Mouse (Mus musculus) olfactory bulb, adult 2 months (tissue): ENCODE data around the gene Cmtm4. TPM values are rescaled to one million over a fixed set of nuclear protein-coding genes. Genes with fewer than 3 reads are reported as not detected.
"Not testable (repeated sequence)": the region's sequence is repeated elsewhere in the genome, so short reads cannot be mapped to it uniquely, and the experiment has no call there.

ENCODE experiments used
- H3K27ac ChIP-seq: fragments of 200-500 bp; 2 replicates; pipeline ENCODE4 v1.5.1; 2012; ENCODE audit warnings: low read depth, low read length; ENCODE audit not compliant: insufficient read depth
- H3K4me1 ChIP-seq: fragments of 200-500 bp; 2 replicates; pipeline ENCODE4 v1.6.1; 2012; ENCODE audit warnings: low read length; ENCODE audit not compliant: control insufficient read depth, insufficient read depth
- H3K4me3 ChIP-seq: fragments of 200-500 bp; 2 replicates; pipeline ENCODE4 v1.5.1; 2012; ENCODE audit warnings: mild to moderate bottlenecking, low read depth, low read length, moderate library complexity; ENCODE audit not compliant: insufficient read depth
- CTCF ChIP-seq: fragments of 200-500 bp; IDR thresholded peaks from 2 replicates; pipeline ENCODE4 v1.5.1; 2012; ENCODE audit warnings: low read depth, mild to moderate bottlenecking, low read length, moderate library complexity; ENCODE audit not compliant: insufficient read depth
- POLR2A ChIP-seq: fragments of 200-500 bp; IDR thresholded peaks from 2 replicates; pipeline ENCODE4 v1.6.1; 2012; ENCODE audit warnings: mild to moderate bottlenecking, low read depth, low read length, moderate library complexity; ENCODE audit not compliant: insufficient read depth
- WGBS: fragments of 180-500 bp; shearing (Covaris S2); methylation state at CpG from one replicate; pipeline ENCODE4 v1.1.7; 2018; 5-methylcytosine and 5-hydroxymethylcytosine counted together
- polyA plus RNA-seq: library from polyadenylated mRNA; stranded (reverse); fragments of >200 nt; gene quantifications from 2 replicates; pipeline ENCODE4 v1.2.4, GENCODE M21; 2012; ENCODE audit warnings: low replicate concordance; ENCODE audit not compliant: missing spikeins, insufficient read depth, insufficient read length

Gene Cmtm4
- polyA plus RNA-seq, 1 experiment = not detected

DNA sequence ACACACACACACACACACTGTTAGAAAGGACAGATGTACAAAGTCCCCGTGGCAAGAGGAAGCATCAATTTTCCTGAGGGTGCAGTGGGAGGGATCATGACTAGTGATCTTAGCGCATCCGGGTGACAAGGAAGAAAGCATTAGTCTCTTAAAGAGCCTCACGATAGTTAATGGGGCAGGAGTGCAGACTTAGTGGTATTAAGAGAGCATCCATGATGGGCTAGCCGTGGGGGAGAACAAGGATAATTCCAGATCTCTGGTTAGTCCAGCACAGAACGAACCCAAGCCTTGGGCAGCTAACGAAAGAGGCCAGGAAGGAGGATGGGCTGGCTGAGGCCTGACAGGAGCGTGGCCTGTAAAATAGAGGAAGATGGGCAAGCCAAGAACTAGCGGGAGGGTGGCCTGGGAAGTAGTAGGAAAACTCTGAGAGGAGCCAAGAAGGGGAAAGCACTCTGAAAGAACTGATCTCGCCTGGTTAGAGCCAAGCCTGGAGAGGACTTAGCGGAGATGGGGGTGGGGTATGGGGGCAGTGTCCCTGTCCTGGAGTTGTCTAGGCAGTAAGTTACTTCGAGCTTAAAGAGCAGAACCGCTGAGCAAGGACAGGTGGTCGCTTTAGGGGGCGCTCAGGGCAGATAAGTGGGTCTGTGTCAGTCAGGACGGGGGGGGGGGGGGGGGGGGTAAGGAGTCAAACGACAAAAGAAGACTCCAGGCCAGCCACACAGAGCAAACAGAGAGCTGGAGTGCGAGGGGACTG, 56.2 kb downstream of the Cmtm4 start, which contains the start of gene Cmtm3:
TSS of gene Cmtm3 (plus strand) at position 182 of the 754 bp plus-strand sequence.
- 30% methylated on average over 17 of the region's 18 CpGs for WGBS
- H3K27ac ChIP-seq = no peak within 1 kb of the TSS
- H3K4me3 ChIP-seq = peak within 1 kb of the TSS; percentile 51
- H3K4me1 ChIP-seq = peaks cover 15% of the 10 kb centered on the region
- TF ChIP-seq CTCF = no peak
- TF ChIP-seq POLR2A = no peak

DNA sequence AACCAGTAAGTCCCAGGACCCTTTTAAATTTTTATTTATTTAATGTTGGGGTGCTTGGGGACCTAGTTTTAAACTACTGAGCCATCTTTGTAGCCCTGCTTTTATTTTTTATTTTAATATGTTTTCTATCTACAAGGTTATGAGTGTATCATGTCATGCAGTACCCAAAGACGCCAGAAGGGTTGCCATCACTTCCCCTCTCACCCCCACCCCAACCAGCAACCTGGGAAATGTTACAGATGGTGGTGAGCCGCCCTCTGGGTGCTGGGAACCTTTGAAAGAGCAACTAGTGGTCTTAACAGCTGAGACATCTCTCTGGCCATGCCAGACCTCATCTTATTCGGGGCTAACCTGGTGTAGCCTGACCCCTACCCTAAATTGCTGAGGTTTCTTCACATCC, 57.7 kb downstream of the Cmtm4 start:
- no peak overlapping the region for H3K4me3 ChIP-seq
- H3K4me1 ChIP-seq = peaks cover 15% of the 10 kb centered on the region
- no peak overlapping the region for H3K27ac ChIP-seq
- TF ChIP-seq CTCF (no peak), POLR2A (no peak)
- WGBS = 61% methylated on average over 3 of the region's 3 CpGs

DNA sequence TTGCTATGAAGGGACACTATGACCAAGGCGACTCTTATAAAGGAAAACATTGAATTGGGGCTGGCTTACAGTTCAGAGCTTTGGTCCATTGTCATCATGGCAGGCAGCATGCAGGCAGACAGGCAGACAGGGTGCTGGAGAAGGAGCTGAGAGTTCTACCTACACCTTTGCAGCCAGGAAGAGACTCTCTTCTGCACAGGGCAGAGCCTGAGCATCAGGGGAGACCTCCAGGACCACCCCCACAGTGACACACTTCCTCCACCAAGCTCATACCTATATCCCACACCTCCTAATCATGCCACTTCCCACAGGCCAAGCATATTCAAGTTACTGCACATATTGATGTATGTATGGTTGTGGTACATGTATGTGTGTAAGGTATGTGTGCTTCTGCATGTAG, 58.8 kb downstream of the Cmtm4 start:
- H3K4me3 ChIP-seq = no peak overlapping the region
- peaks cover 15% of the 10 kb centered on the region for H3K4me1 ChIP-seq
- no peak overlapping the region for H3K27ac ChIP-seq
- 94% methylated on average over 1 of the region's 1 CpGs for WGBS
- TF ChIP-seq CTCF (no peak), POLR2A (no peak)

DNA sequence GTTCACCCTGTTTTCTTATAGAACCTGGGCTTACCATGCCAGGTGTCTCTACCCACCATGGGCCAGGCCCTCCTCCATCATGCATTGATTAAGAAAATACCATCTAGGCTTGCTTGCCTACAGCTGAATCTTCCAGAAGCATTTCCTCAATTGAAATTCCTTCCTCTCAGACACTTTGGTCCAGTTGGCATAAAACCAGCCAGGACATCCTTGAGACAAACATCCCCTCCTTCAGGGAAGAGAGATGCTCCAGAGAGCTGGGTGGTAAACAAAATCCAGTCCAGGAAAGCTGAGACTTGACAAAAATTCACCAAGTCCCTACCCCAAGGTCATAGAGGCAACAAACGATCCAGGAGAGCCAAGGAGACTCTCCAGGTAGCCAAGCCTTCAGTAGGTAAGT, 61.4 kb downstream of the Cmtm4 start:
- TF ChIP-seq CTCF = no peak
- TF ChIP-seq POLR2A = no peak
- no peaks in the 10 kb centered on the region for H3K4me1 ChIP-seq
- H3K27ac ChIP-seq = no peak overlapping the region
- 93% methylated on average over 1 of the region's 1 CpGs for WGBS
- H3K4me3 ChIP-seq = no peak overlapping the region

DNA sequence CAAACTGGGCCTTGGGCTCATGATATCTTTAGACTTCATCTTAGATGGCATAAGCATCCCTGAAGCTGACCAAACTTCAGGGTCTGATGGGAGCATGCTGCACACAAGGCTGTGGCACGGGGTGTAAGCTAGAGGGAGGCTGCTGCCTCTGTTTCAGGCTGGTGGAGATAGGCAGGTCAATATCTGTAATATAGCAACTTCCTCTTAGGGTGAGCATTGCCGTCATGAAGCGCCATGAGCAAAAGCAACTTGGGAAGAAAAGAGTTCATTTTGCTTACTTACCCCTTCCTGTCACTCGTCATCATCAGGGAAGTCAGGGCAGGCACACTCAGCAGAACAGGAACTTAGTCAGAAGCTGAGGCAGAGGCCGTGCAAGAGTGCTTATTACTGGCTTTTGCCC, 61.8 kb downstream of the Cmtm4 start:
- H3K27ac ChIP-seq = no peak overlapping the region
- WGBS = 78% methylated on average over 5 of the region's 5 CpGs
- H3K4me1 ChIP-seq = no peaks in the 10 kb centered on the region
- TF ChIP-seq POLR2A (no peak), CTCF (no peak)
- no peak overlapping the region for H3K4me3 ChIP-seq

DNA sequence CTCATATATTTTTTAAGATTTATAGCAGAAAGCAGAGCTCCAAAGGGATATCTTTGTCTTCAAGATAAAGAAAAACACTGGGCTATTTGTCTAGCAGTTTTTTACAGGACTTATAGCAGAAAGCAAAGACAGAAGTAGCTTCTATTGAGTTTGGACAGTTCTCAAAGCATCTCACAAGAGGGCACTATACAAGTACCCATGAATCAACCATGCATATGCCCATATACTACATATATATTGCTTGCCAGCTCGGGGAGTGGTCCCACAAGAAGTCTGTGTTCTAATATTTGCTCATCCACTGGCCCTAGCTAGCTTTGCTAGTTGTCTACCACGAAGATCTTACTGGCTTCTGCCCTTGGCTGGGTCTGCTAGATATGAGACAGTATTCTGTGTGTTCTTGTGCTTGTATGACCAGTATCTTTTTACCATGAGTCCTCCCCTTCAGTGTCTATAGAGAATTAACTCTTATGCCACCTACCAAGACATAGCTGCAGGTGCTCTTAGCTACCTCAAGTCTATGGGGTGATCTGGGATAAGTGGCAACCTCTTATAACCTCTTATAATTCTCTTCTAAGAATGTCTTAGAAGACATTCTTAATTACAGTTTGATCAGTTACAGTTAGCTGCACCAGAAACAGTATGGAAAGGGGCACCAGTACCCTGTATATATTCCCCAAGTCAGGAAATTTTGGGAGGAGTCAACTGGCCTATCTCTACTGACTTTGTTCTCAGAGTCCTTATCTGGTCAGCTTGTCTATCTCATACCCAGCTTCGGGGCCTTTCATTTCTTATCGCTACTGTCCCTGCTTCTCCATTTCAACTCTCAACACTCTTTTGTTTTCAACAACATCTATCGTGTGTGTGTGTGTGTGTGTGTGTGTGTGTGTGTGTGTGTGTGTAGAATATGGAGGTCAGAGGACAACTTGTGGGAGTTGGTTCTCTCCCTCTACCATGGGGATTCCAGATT, 62.7 kb downstream of the Cmtm4 start:
- TF ChIP-seq CTCF = no peak
- no peak for TF ChIP-seq POLR2A
- Histone ChIP-seq H3K4me3 (no peak overlapping the region), H3K4me1 (no peaks in the 10 kb centered on the region), H3K27ac (no peak overlapping the region)
- WGBS = 84% methylated on average over 5 of the region's 5 CpGs

DNA sequence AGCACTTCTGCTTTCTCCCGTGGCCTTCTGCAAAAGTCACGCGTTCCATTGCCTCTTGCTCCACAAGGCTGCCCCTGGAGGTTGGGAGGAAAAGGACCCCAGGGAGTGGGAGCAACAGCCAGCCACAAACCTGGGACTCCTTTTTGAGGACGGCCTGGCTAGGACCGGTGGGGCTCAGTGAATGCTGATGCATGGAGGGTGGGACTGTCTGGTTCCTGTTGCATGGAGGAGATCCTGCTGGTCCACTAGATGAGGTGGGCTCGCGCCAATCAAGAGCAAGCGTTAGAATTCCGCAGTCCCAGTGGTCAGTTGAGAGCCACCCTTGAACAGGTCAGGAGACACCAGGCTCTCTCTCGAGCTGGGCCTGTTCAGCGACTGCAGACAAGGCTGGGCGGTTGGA, 73.7 kb downstream of the Cmtm4 start, which contains the start of gene Cmtm2b:
TSS of gene Cmtm2b (plus strand) at position 301 of the 400 bp plus-strand sequence.
- H3K4me1 ChIP-seq, H3K4me3 ChIP-seq, H3K27ac ChIP-seq: not testable (repeated sequence)
- 90% methylated on average over 12 of the region's 12 CpGs for WGBS

DNA sequence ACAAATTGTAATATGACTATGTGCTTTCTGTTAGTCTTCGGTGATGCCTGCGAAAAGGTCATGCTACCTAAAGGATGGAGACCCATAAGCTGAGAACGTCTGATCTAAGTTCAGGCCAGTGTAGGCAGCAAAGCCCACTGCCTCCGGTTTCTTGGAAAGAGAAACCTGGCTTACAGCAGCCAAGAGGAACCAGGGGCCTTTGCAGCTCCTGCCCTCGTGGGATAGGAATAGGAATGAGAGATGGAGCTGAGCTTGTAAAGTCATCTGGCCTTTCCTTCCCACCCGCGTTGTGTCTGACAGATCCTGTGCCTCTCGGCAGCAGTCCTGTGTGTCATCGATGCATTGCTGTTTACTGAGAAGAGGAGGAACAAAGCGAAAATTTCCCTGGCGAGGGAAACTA, 74.3 kb downstream of the Cmtm4 start, which contains the start of gene Gm11020:
TSS of gene Gm11020 (plus strand) at position 301 of the 400 bp plus-strand sequence.
- WGBS = 69% methylated on average over 11 of the region's 11 CpGs
- not testable (repeated sequence) for H3K27ac ChIP-seq, H3K4me1 ChIP-seq, H3K4me3 ChIP-seq

DNA sequence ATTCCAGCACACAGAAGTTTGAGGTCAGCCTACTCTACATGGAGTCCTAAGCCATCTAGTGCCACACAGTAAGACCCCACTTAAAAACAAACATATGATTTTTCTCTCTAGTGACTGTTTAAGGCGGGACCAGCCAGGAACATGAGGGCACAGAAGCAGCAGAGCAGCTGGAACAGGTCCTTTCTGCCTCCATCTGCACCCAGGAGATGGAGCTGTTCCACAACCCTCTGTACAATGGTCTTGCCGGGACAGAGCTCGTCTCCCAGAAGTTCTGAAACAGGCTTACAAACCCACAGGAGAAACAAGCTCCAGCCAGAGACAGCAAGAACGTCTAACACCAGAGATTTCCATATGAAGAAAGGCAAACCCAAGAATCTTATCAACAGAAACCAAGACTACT, 82.3 kb downstream of the Cmtm4 start:
- Histone ChIP-seq H3K4me3 (no peak overlapping the region), H3K27ac (no peak overlapping the region), H3K4me1 (no peaks in the 10 kb centered on the region)
- TF ChIP-seq POLR2A (no peak), CTCF (no peak)
- 49% methylated on average over 4 of the region's 4 CpGs for WGBS

DNA sequence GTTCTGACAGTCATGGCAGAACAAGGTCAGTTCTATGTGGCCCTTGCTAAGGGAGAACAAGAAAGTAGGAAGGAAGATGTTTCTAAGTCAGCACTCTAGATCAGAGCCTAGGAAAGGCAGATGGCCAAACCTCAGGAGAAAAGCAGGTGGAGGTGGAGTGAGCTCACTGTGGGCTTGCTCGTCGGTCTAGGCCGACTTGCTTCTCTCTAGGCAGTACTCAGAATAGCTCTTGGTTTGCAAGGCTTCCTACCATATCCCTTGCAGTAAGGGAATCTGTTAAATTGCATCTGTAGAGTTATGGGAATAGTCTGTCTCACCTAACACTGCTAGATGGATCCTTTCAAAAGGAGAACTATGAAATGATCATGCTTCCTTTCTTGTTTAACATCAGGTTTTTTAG, 83.6 kb downstream of the Cmtm4 start:
- not testable (repeated sequence) for H3K27ac ChIP-seq, H3K4me3 ChIP-seq, H3K4me1 ChIP-seq
- WGBS = 87% methylated on average over 3 of the region's 3 CpGs

DNA sequence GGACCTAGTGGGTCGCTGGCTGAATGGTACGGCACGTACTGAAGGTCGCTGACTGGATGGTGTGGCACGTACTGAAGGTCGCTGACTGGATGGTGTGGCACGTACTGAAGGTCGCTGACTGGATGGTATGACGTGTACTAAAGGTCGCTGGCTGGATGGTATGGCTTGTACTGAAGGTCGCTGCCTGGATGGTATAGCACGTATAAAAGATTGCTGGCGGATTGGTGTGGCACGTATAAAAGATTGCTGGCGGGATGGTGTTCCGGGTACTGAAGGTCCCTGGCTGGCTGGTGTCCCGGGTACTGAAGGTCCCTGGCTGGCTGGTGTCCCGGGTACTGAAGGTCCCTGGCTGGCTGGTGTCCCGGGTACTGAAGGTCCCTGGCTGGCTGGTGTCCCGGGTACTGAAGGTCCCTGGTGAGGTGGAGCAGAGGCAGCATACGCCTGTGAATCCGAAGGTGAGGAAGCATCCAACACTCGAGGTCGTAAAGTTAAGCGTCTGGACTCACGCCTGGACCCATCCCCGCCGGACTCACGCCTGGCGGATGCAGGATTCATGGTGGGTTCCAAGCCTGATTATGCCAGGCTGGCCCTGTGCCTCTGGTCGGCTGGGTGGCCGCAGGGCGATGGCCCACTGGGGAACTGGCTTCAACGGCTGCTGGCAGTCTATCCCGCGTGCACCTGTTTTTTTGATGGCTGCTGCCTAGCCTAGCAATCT, 86.0 kb downstream of the Cmtm4 start, which contains the start of the genes Gm45711 and Cmtm1:
TSS of gene Gm45711 (minus strand) at position 641 of the 715 bp plus-strand sequence.
TSS of gene Cmtm1 (minus strand) at position 705 of the 715 bp plus-strand sequence.
- not testable (repeated sequence) for H3K4me1 ChIP-seq, H3K27ac ChIP-seq, H3K4me3 ChIP-seq
- 84% methylated on average over 36 of the region's 36 CpGs for WGBS

DNA sequence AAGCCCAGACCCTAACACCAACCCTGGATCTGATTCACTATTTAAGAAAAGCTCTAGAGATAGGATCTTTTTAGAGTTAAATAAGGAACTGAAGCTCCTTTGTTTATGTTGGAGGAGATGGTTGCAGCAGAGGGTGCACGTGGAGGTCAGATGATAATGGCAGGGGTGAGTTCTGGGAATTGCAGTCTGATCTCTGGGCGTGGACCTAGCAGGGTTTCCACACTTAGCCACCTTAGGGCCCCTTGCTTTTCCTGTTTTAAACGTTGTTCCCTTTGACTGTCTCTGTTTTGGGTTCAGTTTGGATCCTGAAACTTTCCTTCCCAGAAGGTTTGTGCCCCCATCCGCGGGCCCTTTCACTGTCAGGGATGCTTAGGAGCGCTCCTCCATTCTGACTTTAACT, 87.3 kb downstream of the Cmtm4 start:
- H3K4me3 ChIP-seq, H3K27ac ChIP-seq, H3K4me1 ChIP-seq: not testable (repeated sequence)
- 77% methylated on average over 6 of the region's 6 CpGs for WGBS
